Mouse (Mus musculus) heart, postnatal 10 days (tissue): Measurements from ENCODE around the gene Pgd. TPM values are rescaled to one million over a fixed set of nuclear protein-coding genes. Genes with fewer than 3 reads are reported as not detected.

Experiments used
- total RNA-seq, 2 experiments: library from RNA; stranded (reverse); gene quantifications; 2 replicates each; pipeline ENCODE4 v1.2.3; 2021

Gene Pgd
- total RNA-seq, 2 experiments from 2014 or later: 52.7 to 57.4 TPM

Other genes starting within 250 kb of the Pgd start
- gene Pex14, start 66.9 kb downstream of the Pgd start, total RNA-seq: 10 to 100 TPM; 26.5 to 27.2 TPM
- gene Dffa, start 62.6 kb downstream of the Pgd start, total RNA-seq: 10 to 100 TPM; 33.5 to 38.7 TPM
- gene Cort, start 40.0 kb downstream of the Pgd start, total RNA-seq: under 1 TPM; 0.42 to 0.55 TPM
- 10 to 100 TPM in 1 of 2 experiments, 1 to 10 TPM in 1; 9.7 to 12.2 TPM for gene Cenps, start 29.1 kb downstream of the Pgd start, total RNA-seq
- gene Kif1b, start 140.9 kb upstream of the Pgd start, total RNA-seq: 100 to 1,000 TPM; 146 to 164 TPM